Mouse (Mus musculus) kidney, adult 11 months (tissue): ENCODE results near the gene Sult1e1.
A peak's percentile ranks its signal among the peaks of the same experiment; 100 is the strongest.

Source experiments
- DNase-seq: peaks from one replicate; pipeline ENCODE4 v3.0.0; 2022

Gene Sult1e1

GRCm38 (mm10) chr5:87591494-87591893 lies at the start of gene Sult1e1:
Gene Sult1e1 (minus strand): TSS chr5:87591594.
- no peak for DNase-seq

GRCm38 (mm10) chr5:87622681-87623080 lies 31.3 kb upstream of the Sult1e1 start:
- no peak for DNase-seq

GRCm38 (mm10) chr5:87615128-87615390 lies 23.7 kb upstream of the Sult1e1 start:
- DNase-seq, result no peak

GRCm38 (mm10) chr5:87614364-87615127 lies 23.2 kb upstream of the Sult1e1 start:
- peak; percentile 38 for DNase-seq

GRCm38 (mm10) chr5:87601018-87601417 lies 9.6 kb upstream of the Sult1e1 start:
- DNase-seq, result peak; percentile 15

- DNase-seq, result no peak
Observed at GRCm38 (mm10) chr5:87597891-87598290, 6.5 kb upstream of the Sult1e1 start.

GRCm38 (mm10) chr5:87589916-87590315 lies 1.5 kb downstream of the Sult1e1 start:
- no peak for DNase-seq

GRCm38 (mm10) chr5:87580389-87580788 lies 11.0 kb downstream of the Sult1e1 start:
- no peak for DNase-seq

GRCm38 (mm10) chr5:87574174-87574573 lies 17.2 kb downstream of the Sult1e1 start:
- no peak for DNase-seq

GRCm38 (mm10) chr5:87573490-87573889 lies 17.9 kb downstream of the Sult1e1 start:
- DNase-seq, result peak; percentile 9

- no peak for DNase-seq
Observed at GRCm38 (mm10) chr5:87572781-87573180, 18.6 kb downstream of the Sult1e1 start.

GRCm38 (mm10) chr5:87568845-87569244 lies 22.5 kb downstream of the Sult1e1 start, which contains the start of gene Sult1d1:
Gene Sult1d1 (minus strand): TSS chr5:87569027.
- DNase-seq, result peak; percentile 25

- DNase-seq, result peak; percentile 46
Observed at GRCm38 (mm10) chr5:87567306-87567705, 24.1 kb downstream of the Sult1e1 start.

- peak; percentile 87 for DNase-seq
Observed at GRCm38 (mm10) chr5:87562966-87563365, 28.4 kb downstream of the Sult1e1 start.

- DNase-seq, result no peak
Observed at GRCm38 (mm10) chr5:87562526-87562925, 28.9 kb downstream of the Sult1e1 start.

GRCm38 (mm10) chr5:87560145-87560544 lies 31.2 kb downstream of the Sult1e1 start:
- DNase-seq, result peak; percentile 30

GRCm38 (mm10) chr5:87550935-87551334 lies 40.5 kb downstream of the Sult1e1 start:
- DNase-seq, result no peak

- DNase-seq, result no peak
Observed at GRCm38 (mm10) chr5:87538111-87538510, 53.3 kb downstream of the Sult1e1 start, which contains the start of gene Sult1b1. Gene Sult1b1 (minus strand): TSS chr5:87538195.

- peak; percentile 85 for DNase-seq
Observed at GRCm38 (mm10) chr5:87535994-87536644, 55.3 kb downstream of the Sult1e1 start.

- peak; percentile 48 for DNase-seq
Observed at GRCm38 (mm10) chr5:87532288-87532687, 59.1 kb downstream of the Sult1e1 start.
